Mouse (Mus musculus) retina, adult 2 months (tissue): ENCODE results near the gene Xylt1.

Experiments used
- DNase-seq: peaks from one replicate; pipeline ENCODE4 v3.0.0-alpha.2; 2012; ENCODE audit warnings: low read depth, low spot score

The Xylt1 gene

DNA sequence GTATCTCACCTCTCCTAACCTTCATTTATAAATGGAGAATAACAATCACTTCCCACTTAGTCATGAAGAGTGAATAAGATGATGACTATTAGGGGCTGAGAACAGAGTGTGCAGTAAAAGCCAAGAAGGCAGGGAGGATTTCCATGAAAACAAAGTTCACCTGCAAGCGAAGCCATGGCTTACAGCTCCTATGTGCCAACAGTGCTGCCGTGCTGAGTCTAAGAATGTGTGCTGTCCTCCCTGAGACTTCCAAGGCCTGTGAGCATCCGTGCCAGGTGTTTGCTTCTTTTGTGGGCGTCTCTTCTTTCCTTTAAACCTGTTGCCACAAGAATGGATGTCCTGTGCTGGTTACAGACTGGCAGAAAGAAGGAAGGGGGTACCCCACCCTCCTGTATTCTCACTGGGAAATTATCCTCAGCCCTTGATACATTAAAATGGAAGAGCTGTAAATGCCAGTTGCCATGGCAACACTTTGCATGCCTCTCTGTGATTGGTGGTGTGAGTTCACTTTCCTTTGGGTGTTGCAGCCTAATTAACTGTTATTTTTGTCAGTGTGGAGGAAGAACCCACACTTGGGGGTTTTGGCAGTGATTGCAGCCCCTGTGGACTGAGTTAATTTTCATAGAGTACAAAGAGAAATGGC, 318.7 kb downstream of the Xylt1 start:
- no peak for DNase-seq

DNA sequence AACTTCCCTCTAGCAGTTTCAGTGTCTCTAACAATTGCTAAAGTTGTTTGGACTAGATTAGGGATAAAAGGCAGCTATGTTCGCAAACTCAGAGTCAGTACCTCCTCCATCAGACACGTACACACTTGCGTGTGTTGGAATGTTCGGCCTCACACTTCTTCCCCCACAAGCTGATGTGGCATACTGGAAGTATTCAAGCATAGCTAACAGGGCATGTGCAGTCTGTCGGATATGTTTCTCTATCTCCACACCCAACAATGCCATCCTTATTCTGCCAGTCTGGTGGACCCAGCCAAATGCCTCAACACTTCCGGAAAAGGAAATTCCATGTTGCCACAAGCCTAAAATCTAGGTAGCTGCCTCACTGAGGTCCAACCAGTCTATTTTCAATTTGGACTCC, 319.3 kb downstream of the Xylt1 start:
- DNase-seq = no peak

DNA sequence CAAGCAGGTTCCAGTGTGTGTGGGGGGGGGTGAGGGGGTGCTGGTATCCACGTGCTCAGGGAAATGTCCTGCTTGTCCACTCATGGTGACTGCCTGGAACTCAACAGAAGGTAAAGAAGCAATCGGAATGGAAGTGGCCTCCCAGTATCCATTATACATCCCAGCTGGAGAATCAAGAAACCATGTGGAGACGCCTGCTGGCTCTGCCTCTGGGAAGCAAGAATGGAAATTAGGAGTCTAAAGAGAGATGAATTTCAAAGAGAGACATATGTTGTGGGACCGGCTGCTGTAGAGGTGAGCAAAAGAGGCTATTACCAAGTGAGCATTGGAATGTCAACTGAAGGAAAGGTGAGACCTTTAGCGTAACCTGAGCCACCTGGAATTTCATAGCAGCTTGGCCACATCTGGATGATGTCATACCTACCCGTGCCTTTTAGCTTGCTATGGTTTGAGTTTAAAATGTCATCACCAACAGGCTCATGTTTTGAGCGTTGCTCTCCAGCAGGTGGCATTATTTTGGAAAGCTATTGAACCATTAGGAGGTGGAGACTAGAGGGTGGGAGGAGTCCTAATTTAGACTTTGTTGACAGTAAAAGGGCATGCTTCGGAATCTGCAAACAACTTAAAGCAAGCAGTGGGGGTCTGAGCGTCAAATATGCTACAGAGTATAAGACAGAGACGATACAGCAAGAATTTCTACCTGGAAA, 329.3 kb downstream of the Xylt1 start:
- no peak for DNase-seq

DNA sequence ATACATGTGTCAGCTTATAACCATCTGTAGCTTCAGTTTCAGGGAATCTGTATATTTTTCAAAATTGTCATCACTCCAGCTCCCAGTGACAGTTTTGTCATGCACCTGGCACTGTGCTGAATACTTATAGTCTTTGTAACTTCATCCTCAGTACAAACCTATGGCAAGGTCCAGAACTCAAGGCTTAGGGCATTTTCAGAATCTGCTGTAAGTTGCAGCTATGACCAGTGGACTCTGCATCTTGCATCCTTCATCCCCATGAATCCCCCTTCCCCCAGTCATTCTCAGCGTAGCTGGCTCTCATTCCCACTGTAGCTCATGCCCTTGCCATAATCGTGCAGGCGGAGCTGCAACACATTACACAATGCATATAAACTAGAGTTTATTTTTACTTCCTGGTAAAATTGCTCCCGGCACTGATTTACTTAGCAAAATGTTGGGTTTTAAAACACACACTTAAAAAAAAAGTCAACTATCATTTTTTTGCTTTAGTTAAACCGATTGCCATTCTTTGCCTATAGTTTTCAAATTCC, 336.2 kb downstream of the Xylt1 start:
- no peak for DNase-seq

DNA sequence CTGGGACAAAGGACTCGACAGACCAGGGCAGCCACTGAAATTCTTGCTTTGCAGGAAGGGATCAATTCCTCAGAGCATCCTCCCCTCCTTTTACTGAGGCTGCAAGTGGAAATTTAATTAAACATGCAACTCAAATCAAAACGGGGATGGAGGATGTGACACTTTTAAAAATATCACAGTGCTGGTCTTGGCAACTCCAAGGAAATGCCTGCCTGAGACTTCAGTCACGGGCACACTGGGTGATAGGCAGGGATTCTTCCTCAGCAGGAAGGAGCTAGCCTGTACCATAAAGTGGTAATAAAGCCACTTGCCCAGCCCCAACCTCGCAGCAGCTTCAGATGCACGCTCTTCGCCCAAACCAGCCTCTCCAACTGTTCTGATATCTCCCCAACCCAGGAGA, 339.6 kb downstream of the Xylt1 start:
- no peak for DNase-seq
